Mouse (Mus musculus): ENCODE measurements around the gene Sec11a.

GRCm38 (mm10) chr7:80952140-80952539, 4.6 kb upstream of the Sec11a start:
- TF ChIP-seq CTCF (conservative IDR thresholded peaks at IDR 0.05; ENCODE audit: low read length) (no peak), POU5F1 (IDR thresholded peaks at IDR 0.05; ENCODE audit: borderline replicate concordance, low read length) (no peak), NANOG (IDR thresholded peaks at IDR 0.05; ENCODE audit: borderline replicate concordance, low read length) (no peak)

All from E14TG2a.4 (cell line).